Mouse (Mus musculus) right cerebral cortex, adult 2 months (tissue): ENCODE measurements around the gene Atxn2.

Source experiments
- DNase-seq, 2 experiments: peaks; one replicate each; pipeline ENCODE4 v3.0.0; 2021 to 2022; ENCODE audit warnings: low spot score in 2 of 2

Atxn2 gene

DNA sequence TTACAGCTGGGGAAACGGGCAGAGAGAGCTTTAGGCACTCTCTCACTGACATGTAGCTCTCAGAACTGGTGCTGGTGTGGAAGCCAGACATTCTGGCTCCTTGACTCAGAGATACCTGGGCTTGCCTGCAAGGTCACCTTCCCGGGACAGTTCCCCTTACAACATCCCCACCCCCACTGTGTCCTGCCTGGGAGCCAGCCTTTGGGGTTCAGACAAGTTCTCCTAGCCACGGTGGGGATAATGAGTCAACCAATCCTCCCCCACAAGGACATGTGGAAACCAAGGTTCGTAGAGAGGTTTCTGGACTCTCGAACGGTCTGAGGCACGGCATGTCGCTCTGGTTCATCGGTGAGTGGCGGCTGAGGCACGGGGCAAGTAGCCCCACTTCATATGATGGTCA lies 145.6 kb downstream of the Atxn2 start:
- no peak for DNase-seq

DNA sequence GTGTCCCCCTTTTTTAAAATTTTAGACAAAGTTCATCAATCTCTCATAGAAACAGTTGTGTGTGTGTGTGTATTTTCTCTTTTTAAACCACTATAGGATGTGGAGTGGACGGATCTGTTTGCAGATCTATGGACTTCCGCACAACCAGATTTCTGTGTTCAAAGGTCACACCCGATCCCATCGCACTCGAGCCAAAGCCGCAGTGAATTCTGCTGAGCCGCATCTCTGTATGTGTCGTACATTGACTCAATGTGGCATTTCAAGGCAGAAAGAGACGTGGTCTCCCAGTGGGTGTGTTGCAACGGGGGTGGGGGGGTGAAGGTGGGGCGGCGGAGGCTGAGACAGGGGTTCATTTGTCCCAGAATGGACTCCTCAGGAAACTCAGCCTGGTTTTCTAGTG lies 147.3 kb downstream of the Atxn2 start:
- DNase-seq = no peak

- no peak for DNase-seq
Measured at GRCm38 (mm10) chr5:121861964-121862363, 150.8 kb downstream of the Atxn2 start.

DNA sequence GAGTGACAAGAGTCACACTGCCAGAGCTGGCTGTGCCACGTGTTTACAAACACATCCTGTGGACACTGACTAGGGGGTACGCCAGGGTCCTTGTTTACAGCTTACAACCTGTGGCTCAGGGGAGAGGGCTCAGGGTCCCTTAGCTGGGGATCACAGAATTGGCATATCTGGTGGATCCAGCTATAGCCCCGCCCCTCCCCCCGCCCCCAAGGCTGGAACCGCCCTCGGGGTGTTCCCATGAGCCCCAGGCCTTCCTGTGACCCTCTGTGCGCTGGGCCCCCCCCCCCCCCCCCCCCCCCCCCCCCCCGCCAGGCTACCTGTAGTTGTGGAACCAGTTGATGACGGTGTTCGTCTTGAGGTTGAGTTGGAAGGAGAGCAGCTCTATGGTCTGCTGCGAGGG lies 153.2 kb downstream of the Atxn2 start:
- DNase-seq = no peak
